Mouse (Mus musculus) heart, postnatal 0 days (tissue): ENCODE measurements around the gene Zfp780b.

Experiments
- CTCF ChIP-seq: IDR thresholded peaks from 2 replicates; pipeline ENCODE4 v1.5.1; 2016; ENCODE audit warnings: antibody characterized with exemption, control low read depth, low read depth
- EP300 ChIP-seq: IDR thresholded peaks from 2 replicates; pipeline ENCODE4 v1.6.1; 2016; ENCODE audit warnings: antibody characterized with exemption, low read depth

DNA sequence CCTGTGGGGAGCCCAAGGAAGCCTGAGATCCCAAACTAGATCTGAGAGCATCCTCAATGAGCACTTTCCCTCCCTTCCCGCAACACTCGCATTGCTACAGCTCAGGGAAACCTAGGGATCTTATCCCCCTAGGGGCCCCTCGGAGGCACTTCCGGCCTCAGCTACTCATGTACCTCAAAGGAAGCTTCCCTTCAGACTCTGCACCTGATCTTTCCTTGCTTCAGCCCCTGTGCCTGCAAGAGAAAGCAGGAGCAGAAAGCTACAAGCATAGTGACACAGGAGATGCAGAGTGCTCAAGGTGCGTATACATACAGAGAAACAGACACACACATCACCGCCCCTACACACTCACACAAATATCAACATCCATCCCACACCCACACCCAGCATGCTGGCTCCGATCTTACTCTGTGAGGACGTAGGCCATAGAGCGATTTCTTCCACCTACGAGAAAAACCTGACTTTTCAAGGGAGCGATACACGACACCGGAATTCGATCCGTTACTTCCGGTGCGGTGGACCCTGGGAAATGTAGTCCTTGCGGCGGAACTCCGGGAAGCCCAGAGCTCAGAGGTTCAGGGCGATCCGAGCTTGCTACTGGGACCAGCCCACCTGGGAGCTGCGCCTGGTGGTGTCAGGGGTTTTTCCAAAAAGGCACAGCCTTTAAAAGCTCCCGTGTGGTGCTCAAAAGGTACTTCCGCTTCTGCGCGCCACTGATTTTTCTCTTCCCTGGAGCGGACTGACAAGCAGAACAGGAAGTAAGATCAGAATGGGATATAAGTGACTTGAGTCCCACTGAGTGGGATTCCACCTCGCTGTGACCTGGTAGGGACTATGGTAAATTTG is at the start of gene Zfp780b:
- TF ChIP-seq CTCF (no peak), EP300 (no peak)
